Mouse (Mus musculus) CD4-positive, CD25-positive, alpha-beta regulatory T cell, adult 2 months (primary cell): ENCODE results near the gene Cfd.
A peak's percentile ranks its signal among the peaks of the same experiment; 100 is the strongest.

Experiments used
- DNase-seq: peaks from one replicate; pipeline ENCODE4 v3.0.0-alpha.2; 2012; ENCODE audit warnings: low read depth, low spot score

The Cfd gene

GRCm38 (mm10) chr10:79917532-79918100 is 27.0 kb downstream of the Cfd start:
- no peak for DNase-seq

DNA sequence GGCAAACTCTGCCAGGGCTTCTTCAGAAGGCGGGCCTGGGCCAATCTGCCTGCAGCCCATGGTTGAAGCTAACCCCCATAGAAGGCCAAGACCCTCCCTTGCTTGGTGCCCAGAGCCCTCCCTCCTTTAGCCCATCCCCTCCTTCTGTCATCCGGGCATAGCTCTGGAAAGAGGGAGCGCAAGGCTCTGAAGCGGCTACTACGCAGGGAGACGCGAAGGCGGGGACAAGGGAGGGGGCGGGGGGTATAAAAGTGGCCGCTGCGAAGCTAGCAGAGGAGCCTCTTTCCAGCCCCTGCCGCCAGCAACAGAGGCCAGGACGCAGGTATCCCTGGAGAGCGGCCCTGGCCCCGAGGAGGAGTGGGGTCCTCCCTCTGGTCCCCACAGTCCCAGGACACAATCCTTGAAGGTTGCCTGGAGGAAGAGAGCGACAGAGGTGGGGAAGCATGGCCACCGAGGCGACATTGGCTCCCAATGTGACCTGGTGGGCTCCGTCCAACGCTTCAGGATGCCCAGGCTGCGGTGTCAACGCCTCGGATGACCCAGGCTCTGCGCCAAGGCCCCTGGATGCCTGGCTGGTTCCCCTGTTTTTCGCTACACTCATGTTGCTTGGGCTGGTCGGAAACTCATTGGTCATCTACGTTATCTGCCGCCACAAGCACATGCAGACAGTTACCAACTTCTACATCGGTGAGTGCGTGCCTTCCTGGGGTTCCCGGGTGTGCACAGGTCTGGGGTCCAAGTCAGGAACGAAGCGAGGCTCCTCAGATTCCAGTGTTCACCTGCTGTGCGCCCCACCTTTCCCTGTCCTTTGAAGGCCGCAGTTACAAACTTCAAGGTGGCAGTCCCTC is 27.8 kb downstream of the Cfd start:
- DNase-seq: no peak

GRCm38 (mm10) chr10:79919251-79919849 is 28.7 kb downstream of the Cfd start:
- DNase-seq: peak; percentile 59

DNA sequence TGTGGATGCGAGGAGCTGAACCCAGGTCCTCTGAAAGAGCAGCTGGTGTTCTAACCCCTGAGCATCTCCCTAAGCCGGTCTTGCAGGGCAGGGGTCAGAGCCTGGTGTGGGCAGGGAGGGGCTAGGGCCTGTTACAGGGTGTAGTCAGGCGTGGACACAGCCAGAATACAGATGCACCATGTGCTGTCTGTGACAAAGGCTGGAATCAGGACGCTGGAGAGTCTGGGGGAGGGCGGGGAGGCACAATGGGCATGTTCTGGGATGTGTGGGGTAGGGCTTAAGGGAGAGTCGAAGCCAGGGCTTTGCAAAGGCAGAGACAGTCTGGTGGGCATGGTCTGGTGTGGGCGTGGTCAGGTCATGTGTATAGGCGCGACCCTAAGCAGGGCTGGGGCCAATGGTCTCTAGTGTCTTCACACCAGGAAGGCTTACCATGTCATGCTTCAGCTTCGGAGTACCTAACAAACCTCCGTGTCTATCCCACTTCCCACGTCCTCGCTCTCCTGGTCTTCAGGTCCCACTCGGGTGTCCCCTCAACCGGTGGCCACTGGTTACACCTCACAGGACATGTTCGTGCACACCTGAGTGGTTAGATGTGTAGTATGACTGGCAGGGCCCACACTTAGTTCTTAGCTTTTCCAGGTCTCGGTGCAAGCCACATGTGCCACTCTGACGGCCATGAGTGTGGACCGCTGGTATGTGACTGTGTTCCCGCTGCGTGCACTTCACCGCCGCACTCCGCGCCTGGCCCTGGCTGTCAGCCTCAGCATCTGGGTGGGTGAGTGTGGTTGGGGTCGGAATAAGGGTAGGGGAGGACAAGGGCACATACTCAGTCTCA is 29.6 kb downstream of the Cfd start:
- no peak for DNase-seq

DNA sequence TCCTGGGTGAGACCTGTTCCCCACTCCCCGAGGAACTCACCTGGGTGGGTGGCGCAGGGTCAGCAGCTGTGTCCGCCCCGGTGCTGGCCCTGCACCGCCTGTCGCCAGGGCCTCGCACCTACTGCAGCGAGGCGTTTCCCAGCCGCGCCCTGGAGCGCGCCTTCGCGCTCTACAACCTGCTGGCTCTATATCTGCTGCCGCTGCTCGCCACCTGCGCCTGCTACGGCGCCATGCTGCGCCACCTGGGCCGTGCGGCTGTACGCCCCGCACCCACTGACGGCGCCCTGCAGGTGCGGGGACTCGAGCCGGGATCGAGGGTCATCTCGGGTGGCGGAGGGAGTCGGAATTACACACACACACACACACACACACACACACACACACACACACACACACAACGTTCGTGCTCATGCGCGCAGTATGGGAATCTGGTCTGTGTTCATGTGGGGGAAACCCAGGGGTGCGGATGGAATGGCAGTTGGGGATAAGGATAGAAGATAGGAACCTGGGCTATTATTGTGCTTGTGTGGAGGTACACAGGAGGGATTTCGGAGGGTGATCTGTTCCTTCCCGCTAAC is 30.4 kb downstream of the Cfd start, which contains the start of gene R3hdm4:
R3hdm4 (minus strand) TSS at position 251 of the 578 bp plus-strand sequence.
- DNase-seq: no peak

- no peak for DNase-seq
Observed at GRCm38 (mm10) chr10:79921572-79921971, 30.9 kb downstream of the Cfd start.

GRCm38 (mm10) chr10:79924998-79925784 is 34.5 kb downstream of the Cfd start:
- DNase-seq: peak; percentile 95

- peak; percentile 60 for DNase-seq
Observed at GRCm38 (mm10) chr10:79925785-79926490, 35.3 kb downstream of the Cfd start.

DNA sequence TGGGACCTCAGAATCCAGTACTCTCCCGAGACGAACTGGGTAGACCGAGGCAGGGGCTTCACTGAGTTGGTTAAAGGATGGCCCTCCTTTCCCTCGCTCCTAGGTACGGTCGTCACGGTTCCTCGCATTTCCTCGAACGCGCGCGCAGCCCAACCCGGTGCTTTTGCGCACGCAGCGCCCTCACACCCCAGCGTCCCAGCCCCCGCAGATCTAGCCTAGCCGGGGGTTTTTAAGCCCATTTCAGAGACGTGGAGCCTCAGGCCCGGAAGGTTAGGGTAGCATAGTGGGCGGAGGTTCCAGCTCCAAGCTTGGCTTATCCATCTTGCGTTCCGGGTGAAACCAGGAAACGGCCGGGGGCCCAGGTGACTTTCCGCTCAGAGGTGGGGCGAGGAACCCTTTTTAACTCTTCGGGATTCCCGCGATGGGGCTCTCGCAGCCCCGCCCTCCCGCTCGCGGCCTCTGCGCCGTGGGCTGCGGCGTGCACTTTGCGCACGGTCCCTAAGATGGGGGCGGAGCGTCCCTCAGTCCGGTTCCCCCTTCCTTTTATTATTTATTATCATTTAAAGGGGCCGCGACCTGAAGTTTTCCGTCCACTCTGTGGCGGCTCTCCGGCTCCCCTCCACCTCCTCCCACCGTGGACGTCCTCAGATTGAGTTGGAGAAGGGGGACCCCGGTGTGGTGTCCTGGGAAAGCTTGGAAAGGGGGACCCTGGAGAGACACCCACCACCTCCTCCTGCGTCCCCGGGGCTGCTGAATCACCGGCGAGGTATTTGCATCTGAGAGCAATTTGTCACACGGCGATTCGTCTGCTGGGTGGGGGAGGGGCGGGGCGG is 36.1 kb downstream of the Cfd start, which contains the start of gene Arid3a:
Arid3a (plus strand) TSS at position 553 of the 833 bp plus-strand sequence.
- DNase-seq: peak; percentile 97

GRCm38 (mm10) chr10:79927324-79928029 is 36.8 kb downstream of the Cfd start:
- peak; percentile 65 for DNase-seq

DNA sequence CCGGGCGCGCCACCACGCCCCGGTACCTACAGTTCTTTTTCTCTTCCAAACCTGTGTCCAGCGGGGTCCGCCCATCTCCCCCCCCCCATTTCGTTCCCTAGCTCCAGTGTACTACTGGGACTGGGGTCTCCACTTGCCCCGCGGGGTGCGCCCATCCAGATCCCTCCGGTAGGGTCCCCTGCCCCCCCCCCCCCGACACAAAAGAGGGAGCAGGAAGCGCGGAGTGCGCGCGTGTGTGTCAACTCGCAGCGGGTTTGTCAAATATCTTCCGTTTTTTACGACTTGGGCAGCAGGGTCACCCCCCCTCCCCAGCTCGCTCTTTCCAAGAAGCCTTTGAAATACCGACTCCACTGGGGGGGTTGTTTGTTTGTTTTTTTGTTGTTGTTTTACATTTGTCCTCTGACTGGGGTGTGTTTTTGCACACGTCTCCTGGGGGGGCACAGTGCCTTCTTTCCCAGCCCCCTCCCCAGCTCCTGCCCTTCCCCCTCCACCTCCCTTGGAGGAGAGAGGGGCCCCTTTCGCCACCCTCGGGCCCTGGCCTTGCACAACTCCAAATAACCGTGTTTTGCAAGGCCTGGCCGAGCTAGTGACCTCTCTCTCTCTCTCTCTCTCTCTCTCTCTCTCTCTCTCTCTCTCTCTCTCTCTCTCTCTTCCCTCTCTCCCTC is 37.5 kb downstream of the Cfd start:
- peak; percentile 63 for DNase-seq

- no peak for DNase-seq
Observed at GRCm38 (mm10) chr10:79928907-79929701, 38.5 kb downstream of the Cfd start.

DNA sequence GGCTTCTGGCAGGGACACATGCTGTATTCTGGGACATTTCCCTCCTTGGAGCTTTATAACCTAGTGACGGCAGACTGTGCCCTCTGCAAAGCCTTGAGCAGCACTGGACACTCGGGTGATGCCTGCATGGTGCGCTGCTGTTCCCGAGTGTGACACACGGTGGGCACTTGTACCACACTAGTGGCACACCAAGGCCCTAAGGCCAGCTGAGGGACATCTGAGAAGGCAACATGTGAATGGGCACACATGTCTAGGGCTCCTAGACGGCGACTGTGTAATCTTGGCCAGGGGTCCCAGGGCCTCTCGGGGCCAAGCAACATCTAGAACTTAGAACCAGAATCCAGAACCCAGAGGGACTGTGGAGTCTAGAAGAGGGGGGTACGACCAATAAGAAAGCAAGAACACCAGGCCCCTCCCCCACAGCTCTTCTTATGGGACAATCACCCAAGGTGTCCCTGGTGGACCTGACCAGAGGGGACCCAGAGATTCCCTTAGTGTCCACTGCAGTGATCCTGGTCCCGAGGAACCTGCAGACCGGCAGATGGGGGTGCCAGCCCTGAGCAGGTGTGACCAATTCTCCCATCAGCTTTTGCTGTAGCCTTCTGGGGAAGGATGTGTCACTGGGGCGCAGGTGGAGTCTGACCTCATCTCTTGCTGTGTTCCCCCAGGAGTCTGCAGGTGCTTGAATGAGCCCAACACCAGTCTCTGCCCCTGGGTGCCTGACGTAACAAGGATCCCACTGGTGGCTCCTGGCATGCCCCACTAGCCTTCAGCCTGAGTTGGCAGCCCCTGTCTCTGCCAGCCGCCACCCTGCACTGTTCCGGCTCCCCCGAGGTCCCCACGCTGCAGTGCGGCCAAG is 39.5 kb downstream of the Cfd start:
- DNase-seq: no peak

DNA sequence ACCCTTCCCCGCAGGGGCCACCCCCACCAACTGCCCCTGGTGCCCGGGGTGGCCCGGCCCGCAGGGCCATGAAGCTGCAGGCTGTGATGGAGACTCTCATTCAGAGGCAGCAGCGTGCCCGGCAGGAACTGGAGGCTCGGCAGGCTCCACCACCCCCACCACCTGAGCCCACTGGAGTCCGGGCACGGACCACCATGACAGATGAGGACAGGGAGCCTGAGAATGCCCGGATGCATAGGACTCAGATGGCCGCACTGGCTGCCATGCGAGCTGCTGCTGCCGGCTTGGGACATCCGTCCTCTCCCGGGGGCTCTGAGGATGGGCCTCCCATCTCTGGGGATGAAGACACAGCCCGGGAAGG is 40.2 kb downstream of the Cfd start:
- no peak for DNase-seq

DNA sequence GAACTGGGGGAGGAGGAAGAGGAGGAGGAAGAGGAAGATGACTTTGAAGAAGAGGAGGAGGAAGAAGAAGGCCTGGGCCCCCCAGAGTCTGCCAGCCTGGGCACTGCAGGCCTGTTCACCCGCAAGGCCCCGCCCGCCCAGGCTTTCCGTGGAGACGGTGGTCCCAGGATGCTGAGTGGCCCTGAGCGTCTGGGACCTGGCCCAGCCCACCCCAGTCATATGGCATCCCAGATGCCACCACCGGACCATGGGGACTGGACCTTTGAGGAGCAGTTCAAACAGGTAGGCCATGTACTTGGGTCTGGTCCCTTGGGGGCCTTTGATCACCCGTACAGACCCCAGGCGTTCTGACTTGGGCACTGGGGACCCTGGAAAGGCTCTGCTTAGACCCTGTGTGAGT is 41.1 kb downstream of the Cfd start:
- DNase-seq: no peak

GRCm38 (mm10) chr10:79932736-79933135 is 42.1 kb downstream of the Cfd start:
- DNase-seq: no peak
